Mouse (Mus musculus) stomach, embryonic 14.5 days (tissue): ENCODE measurements around the gene Cacna2d2. TPM values are rescaled to one million over a fixed set of nuclear protein-coding genes. Genes with fewer than 3 reads are reported as not detected.
A peak's percentile ranks its signal among the peaks of the same experiment; 100 is the strongest.

Source experiments
- ATAC-seq: fragments of 200-750 bp; cut with Nextera tagmentation; 2 replicates; pipeline ENCODE4 v1.8.0; 2017; ENCODE audit warnings: low read depth, moderate TSS enrichment; ENCODE audit not compliant: insufficient number of reproducible peaks, insufficient read depth, low FRiP score
- H3K27ac ChIP-seq: fragments of 300-500 bp; sonication (generic); 2 replicates; pipeline ENCODE4 v1.5.1; 2014; ENCODE audit warnings: mild to moderate bottlenecking, low read length, moderate library complexity, mixed read lengths
- H3K27me3 ChIP-seq: fragments of 300-500 bp; sonication (generic); 2 replicates; pipeline ENCODE4 v1.6.1; 2014; ENCODE audit warnings: low read length, control low read depth, mixed read lengths; ENCODE audit not compliant: control insufficient read depth, insufficient read depth
- H3K36me3 ChIP-seq: fragments of 300-500 bp; sonication (generic); 2 replicates; pipeline ENCODE4 v1.6.1; 2014; ENCODE audit warnings: mild to moderate bottlenecking, control low read depth, low read length, moderate library complexity, mixed read lengths; ENCODE audit not compliant: control insufficient read depth, insufficient read depth
- H3K4me1 ChIP-seq: fragments of 300-500 bp; sonication (generic); 2 replicates; pipeline ENCODE4 v1.6.1; 2014; ENCODE audit warnings: low read length, control low read depth, mixed read lengths; ENCODE audit not compliant: control insufficient read depth, insufficient read depth
- H3K4me2 ChIP-seq: fragments of 300-500 bp; sonication (generic); replicated peaks from 2 replicates; pipeline ENCODE4 v1.6.1; 2014; ENCODE audit warnings: low read depth, low read length, control low read depth
- H3K4me3 ChIP-seq: fragments of 300-500 bp; sonication (generic); 2 replicates; pipeline ENCODE4 v1.5.1; 2014; ENCODE audit warnings: low read depth, low read length, control low read depth
- H3K9ac ChIP-seq: fragments of 300-500 bp; sonication (generic); replicated peaks from 2 replicates; pipeline ENCODE4 v1.6.1; 2014; ENCODE audit warnings: low read depth, mild to moderate bottlenecking, control low read depth, low read length, moderate library complexity, mixed read lengths
- H3K9me3 ChIP-seq: fragments of 300-500 bp; sonication (generic); 2 replicates; pipeline ENCODE4 v1.6.1; 2016; ENCODE audit warnings: low read depth, low read length, control low read depth; ENCODE audit not compliant: control insufficient read depth
- whole genome bisulfite sequencing: fragments of 180-500 bp; shearing (Covaris S2); extraction: QIAGEN DNeasy Blood & Tissue Kit; methylation state at CpG from one replicate; pipeline ENCODE4 v1.1.7; 2014; 5-methylcytosine and 5-hydroxymethylcytosine counted together
- polyA plus RNA-seq: library from polyadenylated mRNA; unstranded; fragments of >200 nt; fragmentation: Nextera tagmentation; extraction: Ambion mirVana; gene quantifications from 2 replicates; pipeline ENCODE4 v1.2.1, GENCODE M21; 2014

The Cacna2d2 gene
- polyA plus RNA-seq, 1 experiment from 2014 or later, result 0.43 TPM

GRCm38 (mm10) chr9:107370106-107370463, 29.3 kb upstream of the Cacna2d2 start:
- H3K9me3 ChIP-seq, result no peaks in the 10 kb centered on the region
- peaks cover 7% of the 10 kb centered on the region; the same call in 1 of the 2 replicates for H3K27me3 ChIP-seq
- no peak for ATAC-seq
- no peak overlapping the region for H3K9ac ChIP-seq
- no peaks in the 10 kb centered on the region for H3K36me3 ChIP-seq
- H3K27ac ChIP-seq, result no peak overlapping the region
- no peak overlapping the region for H3K4me2 ChIP-seq
- 22% methylated on average over 4 of the region's 4 CpGs for WGBS
- no peaks in the 10 kb centered on the region for H3K4me1 ChIP-seq
- no peak overlapping the region for H3K4me3 ChIP-seq

GRCm38 (mm10) chr9:107372441-107372840, 27.0 kb upstream of the Cacna2d2 start:
- H3K4me1 ChIP-seq, result no peaks in the 10 kb centered on the region
- H3K4me2 ChIP-seq, result no peak overlapping the region
- no peaks in the 10 kb centered on the region for H3K9me3 ChIP-seq
- 61% methylated on average over 4 of the region's 4 CpGs for WGBS
- ATAC-seq, result no peak
- H3K36me3 ChIP-seq, result no peaks in the 10 kb centered on the region
- peaks cover 17% of the 10 kb centered on the region; the same call in 1 of the 2 replicates for H3K27me3 ChIP-seq
- H3K27ac ChIP-seq, result no peak overlapping the region
- no peak overlapping the region for H3K4me3 ChIP-seq
- no peak overlapping the region for H3K9ac ChIP-seq

DNA sequence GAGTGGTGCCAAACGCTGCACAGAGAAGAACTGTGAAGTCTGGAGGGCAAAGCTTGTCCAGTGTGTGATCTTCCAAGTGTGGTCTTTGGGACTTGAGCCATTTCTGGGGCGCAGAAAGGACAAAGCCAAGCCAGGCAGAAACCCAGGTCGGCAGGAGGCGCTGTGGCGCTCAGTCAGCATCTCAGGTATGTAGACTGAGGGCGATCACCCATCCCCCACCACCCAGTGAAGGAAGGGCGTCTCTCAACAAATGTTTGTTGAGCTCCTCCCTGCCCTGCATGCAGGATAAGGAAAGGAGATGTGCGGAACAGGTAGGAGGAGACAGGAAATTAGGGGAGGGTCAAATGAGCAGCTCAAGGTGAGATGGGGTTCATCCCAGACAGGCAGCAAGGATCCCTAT, 24.8 kb upstream of the Cacna2d2 start:
- WGBS, result 6% methylated on average over 8 of the region's 8 CpGs
- H3K4me1 ChIP-seq, result peaks cover 4% of the 10 kb centered on the region; the same call in 1 of the 2 replicates
- no peak overlapping the region for H3K27ac ChIP-seq
- no peak overlapping the region for H3K4me2 ChIP-seq
- H3K4me3 ChIP-seq, result no peak overlapping the region
- no peaks in the 10 kb centered on the region for H3K36me3 ChIP-seq
- H3K9me3 ChIP-seq, result no peaks in the 10 kb centered on the region
- H3K9ac ChIP-seq, result no peak overlapping the region
- H3K27me3 ChIP-seq, result peaks cover 24% of the 10 kb centered on the region; the same call in 1 of the 2 replicates
- ATAC-seq, result no peak

DNA sequence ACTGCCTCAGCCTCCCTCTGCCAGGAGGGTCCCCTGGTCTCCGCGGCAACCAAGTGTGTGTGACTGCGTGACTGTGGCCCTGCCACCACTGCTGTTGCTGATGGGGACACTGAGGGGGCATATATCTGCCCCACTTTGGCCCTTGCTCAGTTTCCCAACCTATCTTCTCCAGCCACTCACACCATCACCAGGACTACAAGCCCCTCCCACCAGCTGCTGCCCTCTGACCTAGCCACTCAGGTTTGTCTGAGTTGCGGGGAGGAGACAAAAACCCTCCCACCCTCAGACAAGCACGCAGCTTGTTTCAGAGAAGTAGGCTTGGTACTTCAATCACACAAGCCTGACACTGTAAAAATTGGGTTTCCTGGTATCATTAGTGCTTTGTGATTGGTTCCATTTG, 24.0 kb upstream of the Cacna2d2 start:
- Histone ChIP-seq H3K36me3 (no peaks in the 10 kb centered on the region), H3K27me3 (peaks cover 24% of the 10 kb centered on the region; the same call in 1 of the 2 replicates), H3K4me3 (no peak overlapping the region), H3K9me3 (no peaks in the 10 kb centered on the region), H3K9ac (no peak overlapping the region), H3K4me1 (peaks cover 4% of the 10 kb centered on the region; the same call in 1 of the 2 replicates), H3K4me2 (no peak overlapping the region), H3K27ac (no peak overlapping the region)
- 13% methylated on average over 5 of the region's 5 CpGs for whole genome bisulfite sequencing
- no peak for ATAC-seq

DNA sequence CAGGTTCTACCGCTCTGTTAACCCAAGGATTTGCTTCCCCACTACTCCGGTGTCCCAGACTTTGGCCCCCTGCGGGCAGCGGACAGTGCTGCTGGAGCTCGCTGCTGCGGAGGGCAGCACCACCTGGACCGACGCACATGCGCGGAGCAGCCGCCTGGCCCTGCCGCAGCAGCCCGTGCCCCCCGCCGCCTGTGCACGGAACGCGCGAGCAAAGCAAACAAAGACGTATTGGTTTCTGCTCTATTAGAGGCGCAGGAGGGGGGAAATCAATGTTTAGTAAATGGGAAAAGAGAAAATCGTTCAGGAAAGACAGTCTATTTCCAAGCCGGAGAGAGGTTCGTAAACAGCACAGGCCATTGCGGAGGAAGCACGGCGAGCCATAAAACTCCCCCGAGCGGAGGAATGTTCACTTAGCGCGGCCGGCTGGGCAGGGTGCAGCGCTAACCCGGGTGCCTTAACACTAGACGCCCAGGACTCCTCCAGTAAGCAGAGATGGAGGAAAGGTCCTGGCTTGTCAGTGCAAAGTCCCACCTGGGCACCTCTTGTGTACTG, 21.4 kb upstream of the Cacna2d2 start:
- H3K36me3 ChIP-seq, result no peaks in the 10 kb centered on the region
- ATAC-seq, result no peak
- H3K4me3 ChIP-seq, result peak overlapping the region; percentile 29
- H3K27ac ChIP-seq, result no peak overlapping the region
- no peaks in the 10 kb centered on the region for H3K9me3 ChIP-seq
- H3K27me3 ChIP-seq, result peaks cover 46% of the 10 kb centered on the region
- H3K4me2 ChIP-seq, result peak overlapping the region; percentile 51
- under 1% methylated on average over 35 of the region's 35 CpGs for WGBS
- H3K9ac ChIP-seq, result no peak overlapping the region
- H3K4me1 ChIP-seq, result peaks cover 4% of the 10 kb centered on the region; the same call in 1 of the 2 replicates

DNA sequence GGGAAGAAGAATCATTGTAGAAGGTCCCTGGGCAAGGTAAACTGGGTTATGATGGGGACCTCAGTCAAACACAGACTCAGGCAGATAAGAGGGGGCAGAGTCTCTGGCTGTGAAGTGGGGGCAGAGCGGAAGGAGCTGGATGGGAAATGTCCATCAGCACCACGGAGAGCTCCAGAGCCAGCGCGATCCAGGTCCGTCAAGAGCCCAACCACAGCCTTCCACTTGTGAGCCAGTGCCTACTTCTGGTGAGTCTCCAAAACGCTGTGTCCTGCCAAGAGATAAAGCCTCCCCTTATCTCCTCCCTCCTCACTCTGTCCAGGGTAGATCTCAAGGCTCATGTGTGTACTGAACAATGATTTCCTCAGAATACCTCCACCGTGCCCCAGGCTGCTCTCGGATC, 17.7 kb upstream of the Cacna2d2 start:
- H3K27me3 ChIP-seq, result peaks cover 36% of the 10 kb centered on the region
- no peak overlapping the region for H3K4me2 ChIP-seq
- no peak overlapping the region for H3K27ac ChIP-seq
- ATAC-seq, result no peak
- no peaks in the 10 kb centered on the region for H3K9me3 ChIP-seq
- H3K4me3 ChIP-seq, result no peak overlapping the region
- H3K36me3 ChIP-seq, result no peaks in the 10 kb centered on the region
- WGBS, result 13% methylated on average over 8 of the region's 8 CpGs
- H3K9ac ChIP-seq, result no peak overlapping the region
- peaks cover 4% of the 10 kb centered on the region; the same call in 1 of the 2 replicates for H3K4me1 ChIP-seq

- WGBS, result 38% methylated on average over 3 of the region's 3 CpGs
- peaks cover 28% of the 10 kb centered on the region for H3K27me3 ChIP-seq
Measured at GRCm38 (mm10) chr9:107384396-107384795, 15.0 kb upstream of the Cacna2d2 start.

DNA sequence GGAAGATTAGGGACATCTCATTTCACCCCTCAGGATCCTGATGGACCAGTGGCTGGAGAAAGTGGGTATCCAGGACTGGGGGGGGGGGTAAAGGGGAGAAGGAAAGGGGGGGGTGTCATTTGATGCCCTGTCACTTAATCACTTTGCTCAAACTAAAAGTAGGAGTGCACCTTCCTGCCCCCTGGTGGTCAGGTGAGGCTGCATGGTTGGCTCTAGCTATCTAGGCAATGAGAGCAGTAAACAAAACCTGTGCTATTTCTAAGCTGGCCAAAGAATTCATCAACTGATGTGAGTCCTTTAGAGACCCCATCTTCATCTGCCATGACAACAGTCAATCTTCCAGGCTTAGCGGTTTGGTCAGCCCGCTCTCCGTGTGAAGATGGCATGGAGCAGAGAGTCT, 12.7 kb upstream of the Cacna2d2 start:
- H3K9me3 ChIP-seq, result no peaks in the 10 kb centered on the region
- 69% methylated on average over 3 of the region's 3 CpGs for WGBS
- H3K27me3 ChIP-seq, result peaks cover 18% of the 10 kb centered on the region
- no peak overlapping the region for H3K4me2 ChIP-seq
- H3K4me1 ChIP-seq, result peaks cover 4% of the 10 kb centered on the region; the same call in 1 of the 2 replicates
- no peak for ATAC-seq
- no peak overlapping the region for H3K4me3 ChIP-seq
- H3K36me3 ChIP-seq, result no peaks in the 10 kb centered on the region
- H3K27ac ChIP-seq, result no peak overlapping the region
- no peak overlapping the region for H3K9ac ChIP-seq

More at GRCm38 (mm10) chr9:107384396-107384795, 15.0 kb upstream of the Cacna2d2 start:
- Histone ChIP-seq H3K9ac (no peak overlapping the region), H3K4me1 (peaks cover 4% of the 10 kb centered on the region; the same call in 1 of the 2 replicates), H3K4me2 (no peak overlapping the region), H3K27ac (no peak overlapping the region), H3K36me3 (no peaks in the 10 kb centered on the region), H3K4me3 (no peak overlapping the region), H3K9me3 (no peaks in the 10 kb centered on the region)
- ATAC-seq, result no peak

- H3K4me3 ChIP-seq, result no peak overlapping the region
- no peak overlapping the region for H3K4me2 ChIP-seq
- no peaks in the 10 kb centered on the region for H3K36me3 ChIP-seq
- H3K27ac ChIP-seq, result no peak overlapping the region
- H3K27me3 ChIP-seq, result peaks cover 8% of the 10 kb centered on the region; the same call in 1 of the 2 replicates
- no peak for ATAC-seq
- H3K9ac ChIP-seq, result no peak overlapping the region
- H3K4me1 ChIP-seq, result peaks cover 4% of the 10 kb centered on the region; the same call in 1 of the 2 replicates
- 86% methylated on average over 3 of the region's 3 CpGs for WGBS
- H3K9me3 ChIP-seq, result no peaks in the 10 kb centered on the region
Measured at GRCm38 (mm10) chr9:107387708-107388107, 11.7 kb upstream of the Cacna2d2 start.
